In the genomic region with DNA sequence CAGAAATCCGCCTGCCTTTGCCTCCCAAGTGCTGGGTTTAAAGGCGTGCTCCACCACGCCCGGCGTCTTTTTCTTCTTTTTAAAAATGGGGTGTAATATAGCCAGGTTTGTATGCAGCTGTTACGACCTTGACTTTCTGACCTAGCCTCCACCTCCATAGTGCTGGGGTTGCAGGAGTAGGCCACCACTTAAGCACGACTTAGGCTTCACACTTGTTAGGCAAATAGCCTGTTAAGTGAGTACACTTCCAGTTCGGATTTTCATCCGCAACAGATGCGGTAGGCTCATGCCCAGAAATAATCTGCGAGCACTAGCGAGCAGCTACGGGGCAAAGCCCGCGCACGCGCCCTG, we compare ENCODE assay signal across 8 mouse cellular contexts. TPM values are rescaled to one million over a fixed set of nuclear protein-coding genes. Genes with fewer than 3 reads are reported as not detected.
DNase-seq lines count a peak whose midpoint lies in the region; ATAC-seq and TF ChIP-seq lines count a peak whose summit lies in the region.

No protein-coding gene starts in this region.

- H3K4me3 ChIP-seq in gastrocnemius, adult 2 months: peak overlapping the region; percentile 97
- peak overlapping the region; percentile 82 for H3K4me3 ChIP-seq in C2C12 (ENCODE audit: insufficient read depth, poor library complexity, severe bottlenecking)
- H3K4me3 ChIP-seq in forebrain, embryonic 11.5 days (ENCODE audit: low read depth, low read length): peak overlapping the region; percentile 91
- peak overlapping the region; percentile 89 for H3K4me3 ChIP-seq in liver, embryonic 11.5 days (ENCODE audit: low read depth, low read length)

- peak overlapping the region; percentile 80 for H3K4me2 ChIP-seq in forebrain, embryonic 11.5 days (ENCODE audit: low read depth, low read length, severe bottlenecking)
- peak overlapping the region; percentile 84 for H3K4me2 ChIP-seq in liver, embryonic 11.5 days

- H3K9me3 ChIP-seq in forebrain, embryonic 11.5 days (ENCODE audit: control insufficient read depth, low read length): no peaks in the 10 kb centered on the region
- no peaks in the 10 kb centered on the region for H3K9me3 ChIP-seq in liver, embryonic 11.5 days (ENCODE audit: control insufficient read depth, low read length)

- peaks cover 41% of the 10 kb centered on the region for H3K79me3 ChIP-seq in C2C12 (ENCODE audit: low read depth)

- no peaks in the 10 kb centered on the region for H3K27me3 ChIP-seq in C2C12 (ENCODE audit: control insufficient read depth, insufficient read depth, insufficient read length)
- H3K27me3 ChIP-seq in forebrain, embryonic 11.5 days (ENCODE audit: control insufficient read depth, insufficient read depth, low read length): no peaks in the 10 kb centered on the region
- no peaks in the 10 kb centered on the region for H3K27me3 ChIP-seq in liver, embryonic 11.5 days (replicated peaks; ENCODE audit: control insufficient read depth, insufficient read depth, low read length)

- H3K36me3 ChIP-seq in C2C12 (ENCODE audit: control insufficient read depth, insufficient read depth): peaks cover 40% of the 10 kb centered on the region
- H3K36me3 ChIP-seq in forebrain, embryonic 11.5 days (ENCODE audit: control insufficient read depth, insufficient read depth, low read length): peaks cover 6% of the 10 kb centered on the region
- H3K36me3 ChIP-seq in liver, embryonic 11.5 days (ENCODE audit: control insufficient read depth, insufficient read depth, low read length): peaks cover 26% of the 10 kb centered on the region

- intact Hi-C loops in gastrocnemius, adult 2 months (cut with DNase I): loop anchor here (5.0 kb wide), 1 partner anchor 64 kb away; a partner anchor contains a TSS

- DNase-seq in gastrocnemius, adult 2 months: no peak
- no peak for DNase-seq in gastrocnemius, postnatal 10 days
- DNase-seq in forebrain, embryonic 11.5 days (ENCODE audit: low spot score): no peak
- DNase-seq in liver, embryonic 11.5 days (ENCODE audit: low spot score): no peak
- DNase-seq in adrenal gland, adult (ENCODE audit: inconsistent age in 2 of 2, low spot score in 1 of 2): no peak
- DNase-seq in Muller cell, postnatal 12 days (ENCODE audit: inconsistent ontology term): no peak
- DNase-seq in layer of hippocampus, adult 9-10 months (ENCODE audit: low spot score): no peak

- peak overlapping the region; percentile 88 for H3ac ChIP-seq in C2C12 (ENCODE audit: control insufficient read depth, insufficient read length, low read depth)

- no peak for TF ChIP-seq CTCF in gastrocnemius, adult 2 months (IDR thresholded peaks at IDR 0.05)
- TF ChIP-seq CTCF in C2C12 (IDR thresholded peaks at IDR 0.05; ENCODE audit: control insufficient read depth, insufficient read depth, insufficient read length): no peak

- H3K9ac ChIP-seq in forebrain, embryonic 11.5 days (ENCODE audit: low read length): peak overlapping the region; percentile 92
- peak overlapping the region; percentile 93 for H3K9ac ChIP-seq in liver, embryonic 11.5 days (ENCODE audit: low read depth, low read length)

- peaks cover 4% of the 10 kb centered on the region; the same call in 1 of the 2 replicates for H3K4me1 ChIP-seq in forebrain, embryonic 11.5 days (replicated peaks; ENCODE audit: control insufficient read depth, insufficient read depth, low read length)
- H3K4me1 ChIP-seq in liver, embryonic 11.5 days (replicated peaks; ENCODE audit: control insufficient read depth, insufficient read depth, low read length): peaks cover 9% of the 10 kb centered on the region

- under 1% methylated on average over 17 of the region's 17 CpGs for WGBS in forebrain, embryonic 11.5 days
- WGBS in liver, embryonic 11.5 days: 2% methylated on average over 17 of the region's 17 CpGs

- peaks cover 66% of the 10 kb centered on the region for H3K79me2 ChIP-seq in C2C12 (ENCODE audit: control insufficient read depth, insufficient read depth)

- peak overlapping the region; percentile 97 for H3K27ac ChIP-seq in gastrocnemius, adult 2 months
- H3K27ac ChIP-seq in forebrain, embryonic 11.5 days (ENCODE audit: low read depth, low read length): peak overlapping the region; percentile 92
- H3K27ac ChIP-seq in liver, embryonic 11.5 days (ENCODE audit: low read depth, low read length): peak overlapping the region; percentile 96

- no peak for ATAC-seq in forebrain, embryonic 11.5 days (replicated peaks; ENCODE audit: low FRiP score)
- ATAC-seq in liver, embryonic 11.5 days (replicated peaks; ENCODE audit: low FRiP score): peak; percentile 27

TF ChIP-seq in C2C12, 6 proteins besides CTCF, POLR2A, EP300 and RAD21:
- no peak for TF ChIP-seq MAX (IDR thresholded peaks at IDR 0.05)
- no peak for TF ChIP-seq CEBPB (IDR thresholded peaks at IDR 0.05; ENCODE audit: low read depth)
- no peak for TF ChIP-seq MYOD1 (IDR thresholded peaks at IDR 0.05; ENCODE audit: control insufficient read depth, insufficient read length, low read depth)
- no peak for TF ChIP-seq FOSL1 (IDR thresholded peaks at IDR 0.05; ENCODE audit: insufficient read depth, low read length, poor library complexity, severe bottlenecking)
- no peak for TF ChIP-seq USF1 (IDR thresholded peaks at IDR 0.05; ENCODE audit: low read depth)
- no peak for TF ChIP-seq MYOG (IDR thresholded peaks at IDR 0.05; ENCODE audit: control insufficient read depth, extremely low read depth, insufficient read length)

RNA-seq across cellular contexts. Expression of a gene that starts 0.6 kb away (rescaled TPM):
- 10 to 100 TPM; 35.3 to 46.6 TPM for total RNA-seq in gastrocnemius, adult 2 months (2021)
- 10 to 100 TPM; 48.0 to 48.8 TPM for total RNA-seq in gastrocnemius, postnatal 10 days (2021)
- polyA plus RNA-seq in C2C12 (2012; fragmentation: generic; extraction: Trizol): 62.7 TPM
- polyA plus RNA-seq in forebrain, embryonic 11.5 days (2014; fragmentation: Nextera tagmentation; extraction: Ambion mirVana): 99.7 and 101 TPM in 2 replicates
- polyA plus RNA-seq in liver, embryonic 11.5 days (2014; fragmentation: Nextera tagmentation; extraction: Ambion mirVana): 134 and 136 TPM in 2 replicates

RNA-seq across cellular contexts. Expression of a gene that starts 0.8 kb away (rescaled TPM):
- total RNA-seq in gastrocnemius, adult 2 months (2021): 10 to 100 TPM; 22.5 to 23.5 TPM
- 10 to 100 TPM; 22.3 to 27.8 TPM for total RNA-seq in gastrocnemius, postnatal 10 days (2021)
- polyA plus RNA-seq in C2C12 (2012; fragmentation: generic; extraction: Trizol): 43.8 TPM
- polyA plus RNA-seq in forebrain, embryonic 11.5 days (2014; fragmentation: Nextera tagmentation; extraction: Ambion mirVana): 16.0 and 16.7 TPM in 2 replicates
- polyA plus RNA-seq in liver, embryonic 11.5 days (2014; fragmentation: Nextera tagmentation; extraction: Ambion mirVana): 9.4 and 13.1 TPM in 2 replicates

RNA-seq across cellular contexts. Expression of a gene that starts 39.7 kb away (rescaled TPM):
- total RNA-seq in gastrocnemius, adult 2 months (2021): 1 to 10 TPM in 1 of 2 experiments, under 1 TPM in 1; 0.38 to 1.1 TPM
- 1 to 10 TPM; 4.8 to 5.5 TPM for total RNA-seq in gastrocnemius, postnatal 10 days (2021)
- not detected for polyA plus RNA-seq in C2C12 (2012; fragmentation: generic; extraction: Trizol)
- polyA plus RNA-seq in forebrain, embryonic 11.5 days (2014; fragmentation: Nextera tagmentation; extraction: Ambion mirVana): not detected in 2 replicates
- polyA plus RNA-seq in liver, embryonic 11.5 days (2014; fragmentation: Nextera tagmentation; extraction: Ambion mirVana): 0.11 TPM in 1 of 2 replicates, not detected in the other

RNA-seq across cellular contexts. Expression of a gene that starts 39.7 kb away (rescaled TPM):
- total RNA-seq in gastrocnemius, adult 2 months (2021): 10 to 100 TPM; 15.5 to 21.9 TPM
- 10 to 100 TPM; 18.3 to 19.6 TPM for total RNA-seq in gastrocnemius, postnatal 10 days (2021)
- polyA plus RNA-seq in C2C12 (2012; fragmentation: generic; extraction: Trizol): 1.5 TPM
- 23.9 and 28.2 TPM in 2 replicates for polyA plus RNA-seq in forebrain, embryonic 11.5 days (2014; fragmentation: Nextera tagmentation; extraction: Ambion mirVana)
- polyA plus RNA-seq in liver, embryonic 11.5 days (2014; fragmentation: Nextera tagmentation; extraction: Ambion mirVana): 41.9 and 51.5 TPM in 2 replicates
